Mouse (Mus musculus) olfactory bulb, adult 2 months (tissue): ENCODE data around the gene Spns2.

ENCODE experiments used
- CTCF ChIP-seq: fragments of 200-500 bp; IDR thresholded peaks from 2 replicates; pipeline ENCODE4 v1.5.1; 2012; ENCODE audit warnings: low read depth, mild to moderate bottlenecking, low read length, moderate library complexity; ENCODE audit not compliant: insufficient read depth
- POLR2A ChIP-seq: fragments of 200-500 bp; IDR thresholded peaks from 2 replicates; pipeline ENCODE4 v1.6.1; 2012; ENCODE audit warnings: mild to moderate bottlenecking, low read depth, low read length, moderate library complexity; ENCODE audit not compliant: insufficient read depth

DNA sequence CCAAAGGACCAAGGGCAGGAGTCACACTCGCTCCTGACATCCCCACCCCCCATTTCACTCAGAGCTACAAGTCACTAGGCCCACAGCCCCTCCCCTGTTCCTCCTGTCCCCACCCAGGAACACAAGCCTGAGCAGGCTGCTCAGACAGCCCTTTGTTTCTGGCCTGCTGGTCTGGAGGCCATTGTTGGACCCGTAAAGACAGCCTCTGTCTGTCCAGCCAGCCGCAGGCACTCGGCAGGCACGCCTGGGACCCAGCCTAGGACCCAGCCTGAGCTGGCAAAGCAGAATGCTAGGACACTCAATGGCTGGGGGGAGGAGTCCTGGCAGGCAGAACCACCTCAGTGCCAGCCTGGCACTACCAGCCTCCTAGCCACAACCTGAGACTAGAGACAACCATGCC, 34.0 kb downstream of the Spns2 start:
- no peak for TF ChIP-seq POLR2A
- TF ChIP-seq CTCF, result no peak
